Mouse (Mus musculus) brain, embryonic 14.5 days (tissue): Measurements from ENCODE around the gene Mcf2l.

Source experiments
- CTCF ChIP-seq: fragments of 200-500 bp; IDR thresholded peaks from 2 replicates; pipeline ENCODE4 v1.5.1; 2012; ENCODE audit warnings: inconsistent platforms, mild to moderate bottlenecking, moderate library complexity, borderline replicate concordance; ENCODE audit not compliant: insufficient read depth, insufficient read length; ENCODE audit errors: extremely low read depth
- POLR2A ChIP-seq: fragments of 200-500 bp; IDR thresholded peaks from 2 replicates; pipeline ENCODE4 v1.6.1; 2012; ENCODE audit warnings: mild to moderate bottlenecking, inconsistent platforms, borderline replicate concordance; ENCODE audit not compliant: poor library complexity, insufficient read depth, insufficient read length, severe bottlenecking; ENCODE audit errors: extremely low read depth

- TF ChIP-seq CTCF (no peak), POLR2A (no peak)
Observed at GRCm38 (mm10) chr8:12994468-12994867, 120.9 kb downstream of the Mcf2l start.
